Mouse (Mus musculus): ENCODE measurements around the gene Dzip1.

The Dzip1 gene

GRCm38 (mm10) chr14:118924673-118925615 is at the start of gene Dzip1:
TSS of gene Dzip1 (minus strand) at chr14:118925460.
- DNase-seq = peak; percentile 70 to 81

GRCm38 (mm10) chr14:118972268-118972667 is 47.0 kb upstream of the Dzip1 start:
- no peak for DNase-seq

GRCm38 (mm10) chr14:118967646-118968045 is 42.4 kb upstream of the Dzip1 start:
- no peak for DNase-seq

GRCm38 (mm10) chr14:118965356-118966000 is 40.2 kb upstream of the Dzip1 start:
- no peak for DNase-seq

GRCm38 (mm10) chr14:118958010-118958409 is 32.8 kb upstream of the Dzip1 start:
- DNase-seq = no peak

GRCm38 (mm10) chr14:118951912-118952583 is 26.8 kb upstream of the Dzip1 start:
- DNase-seq = no peak

DNA sequence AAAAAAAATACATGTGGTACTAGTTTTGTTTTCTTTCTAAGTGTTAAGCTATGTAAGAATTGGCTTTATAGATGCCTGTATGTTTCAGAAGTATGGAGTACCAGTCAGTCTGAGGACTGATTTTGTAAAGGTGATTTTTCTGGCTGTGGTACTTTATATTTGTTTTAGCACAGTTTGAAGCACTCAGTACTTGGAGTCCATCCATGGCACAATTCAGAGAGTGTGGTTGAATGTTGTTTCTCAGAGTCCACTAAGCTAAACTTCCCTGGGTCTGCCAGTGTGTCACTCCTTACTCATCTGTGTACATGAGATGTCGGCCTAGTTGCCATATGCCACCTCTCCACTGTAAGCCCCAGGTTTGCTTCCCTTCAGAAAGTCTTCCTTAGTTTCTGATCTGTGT is 23.6 kb upstream of the Dzip1 start:
- DNase-seq = no peak

GRCm38 (mm10) chr14:118944702-118945101 is 19.4 kb upstream of the Dzip1 start:
- no peak for DNase-seq

DNA sequence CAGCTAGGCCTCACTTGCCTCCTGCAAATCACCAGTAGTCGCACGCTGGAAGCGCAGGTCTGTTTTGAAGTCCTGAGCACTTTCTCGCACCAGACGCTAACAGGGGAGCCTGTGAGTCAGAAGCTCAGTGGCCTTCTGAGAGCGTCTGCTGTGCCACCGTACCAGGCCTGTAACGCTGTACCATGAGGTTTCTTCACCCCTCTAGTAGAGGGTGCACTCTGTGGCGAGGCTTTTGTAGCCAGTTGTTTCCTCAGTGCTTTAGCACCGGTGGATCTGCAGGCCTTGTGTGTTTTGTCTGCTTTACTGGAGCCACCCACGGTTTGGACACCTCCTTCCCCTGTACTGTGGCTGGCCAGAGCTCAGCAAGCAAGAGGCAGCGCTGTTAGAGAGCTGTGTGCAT is 16.8 kb upstream of the Dzip1 start:
- DNase-seq = no peak

DNA sequence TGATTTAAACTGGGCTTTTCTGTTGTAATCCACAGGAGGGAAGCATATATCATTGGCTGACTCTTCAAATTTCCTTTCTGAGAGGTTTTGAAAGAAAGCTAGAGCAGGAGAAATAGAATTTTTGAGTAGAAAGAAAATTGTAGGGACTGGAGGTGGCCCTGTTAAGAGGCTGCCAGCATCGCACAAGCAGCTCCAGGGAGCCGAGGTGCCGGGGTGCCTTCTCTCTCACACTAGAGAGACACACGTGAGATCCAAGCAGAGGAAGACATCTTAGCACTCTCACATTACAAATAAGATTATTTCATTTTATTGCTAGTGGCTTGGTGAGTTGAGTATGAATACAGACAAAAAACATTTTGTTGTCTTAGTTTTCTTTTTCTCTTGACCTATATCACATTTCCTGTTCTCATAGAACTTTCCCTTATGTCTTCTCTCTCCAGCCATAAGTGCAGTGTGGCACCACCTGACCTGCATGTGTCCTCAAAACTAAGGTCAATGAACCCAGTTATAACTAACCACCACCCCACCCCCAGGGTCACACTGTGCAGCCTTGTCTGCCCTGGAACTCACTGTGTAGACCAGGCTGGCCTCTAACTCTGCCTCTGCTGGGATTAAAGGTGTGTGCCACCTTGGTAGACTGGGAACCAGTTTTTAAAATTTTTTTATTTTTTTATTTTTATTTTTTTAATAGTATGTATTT is 15.7 kb upstream of the Dzip1 start:
- DNase-seq = no peak

DNA sequence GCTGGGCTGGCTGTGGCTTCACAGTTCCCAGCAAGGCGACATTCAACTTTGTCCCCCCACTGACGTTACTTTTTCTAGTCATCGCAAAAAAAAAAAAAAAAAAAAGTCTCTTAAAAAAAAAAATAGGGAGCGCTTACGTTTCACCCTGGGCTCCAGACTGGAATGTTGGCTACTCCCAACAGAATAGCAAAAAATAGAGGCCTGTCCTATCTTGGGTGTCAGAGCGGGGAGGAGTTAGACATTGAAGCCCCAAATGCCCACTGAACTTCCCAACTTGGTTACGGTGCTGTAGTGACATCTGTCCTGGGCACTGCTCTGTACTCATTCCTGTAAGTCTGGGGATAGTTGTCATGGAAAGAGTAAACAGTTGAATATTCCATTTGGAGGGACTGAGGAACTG is 13.3 kb upstream of the Dzip1 start:
- no peak for DNase-seq

DNA sequence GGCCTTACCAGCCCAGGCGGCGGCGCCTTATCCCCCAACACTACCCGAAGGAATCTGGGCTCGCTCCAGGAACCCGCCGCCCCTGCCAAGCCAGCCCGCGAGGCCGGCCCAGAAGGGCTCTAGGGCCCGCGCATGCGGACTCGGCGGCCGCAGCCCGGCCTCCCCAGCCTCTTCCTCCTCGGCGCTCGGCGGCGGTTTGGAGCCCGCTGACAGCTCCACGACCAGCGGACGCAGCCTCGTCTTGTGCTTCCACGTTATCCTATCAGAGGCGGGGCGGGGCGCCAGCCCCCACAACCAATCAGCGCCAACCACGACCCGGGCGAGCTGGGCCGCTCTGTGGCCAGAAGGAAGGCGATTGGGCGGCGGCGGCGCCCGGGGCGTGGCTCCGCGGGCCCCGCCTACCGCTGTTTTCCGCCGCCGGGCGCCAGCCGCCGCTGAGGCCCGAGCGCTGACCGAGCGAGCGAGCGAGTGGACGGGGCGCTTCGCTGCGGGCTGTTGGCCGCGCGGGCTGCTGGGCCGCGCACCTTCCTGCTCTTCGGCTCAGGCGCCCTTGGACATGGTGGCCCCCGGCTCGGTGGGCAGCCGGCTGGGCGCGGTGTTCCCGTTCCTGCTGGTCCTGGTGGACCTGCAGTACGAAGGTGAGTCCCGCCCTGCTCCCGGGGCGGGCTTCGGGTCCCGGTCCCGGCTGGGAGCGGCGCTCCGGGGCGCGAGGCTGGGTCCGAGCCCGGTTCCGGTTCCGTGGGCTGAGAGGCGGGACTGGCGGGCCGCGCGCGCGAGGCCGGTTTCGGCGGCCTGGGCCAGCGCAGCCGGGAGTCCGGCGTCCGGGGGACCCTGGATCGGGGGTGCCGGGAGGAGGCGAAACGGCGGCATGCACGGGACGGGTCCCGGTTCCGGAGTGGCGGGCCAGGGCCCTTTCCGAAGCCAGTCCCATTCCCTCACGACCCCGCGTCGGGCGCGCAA is 12.6 kb upstream of the Dzip1 start, which contains the start of gene Dnajc3:
Gene Dnajc3, plus strand, starts transcription at position 444 of the 960 bp plus-strand sequence.
- peak; percentile 99 to 100 for DNase-seq

DNA sequence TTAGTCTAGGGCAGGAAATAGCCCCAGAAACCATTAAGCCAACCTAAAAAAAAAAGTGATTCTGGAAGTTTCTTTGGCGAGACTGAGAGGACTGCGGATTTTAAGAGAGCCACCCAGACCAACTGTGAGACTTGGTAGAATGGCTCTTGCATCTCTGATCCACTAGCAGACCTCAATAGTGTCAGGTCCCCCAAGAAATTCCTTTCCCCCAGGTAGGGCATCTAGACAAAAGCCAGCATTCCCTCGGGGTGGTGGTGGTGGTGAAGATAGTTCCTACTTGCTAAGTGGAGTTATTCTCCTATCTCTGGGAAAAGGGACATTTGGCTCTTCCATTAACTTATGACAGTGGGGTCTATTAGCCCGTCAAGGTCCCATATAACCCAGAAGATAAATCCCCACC is 11.7 kb upstream of the Dzip1 start:
- DNase-seq = no peak

DNA sequence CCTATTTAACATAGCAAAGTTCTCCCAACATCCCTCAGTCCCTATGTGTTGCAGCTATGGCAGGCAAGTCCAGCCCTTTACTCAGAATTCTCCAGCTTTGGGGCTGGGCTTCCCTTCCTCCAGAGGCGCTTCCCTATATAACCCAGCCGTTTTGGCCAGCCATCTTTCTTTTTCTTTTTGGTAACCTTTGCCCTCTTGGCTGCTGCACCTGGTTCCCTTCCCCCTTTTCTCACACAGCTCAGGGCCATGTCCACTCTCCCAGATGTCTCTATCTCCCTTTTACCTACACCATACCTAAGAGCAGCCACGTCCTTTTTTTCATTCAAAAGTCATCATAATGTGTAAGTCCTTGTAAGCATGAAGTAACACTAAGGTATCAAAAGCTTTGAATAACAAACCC is 11.0 kb upstream of the Dzip1 start:
- no peak for DNase-seq

DNA sequence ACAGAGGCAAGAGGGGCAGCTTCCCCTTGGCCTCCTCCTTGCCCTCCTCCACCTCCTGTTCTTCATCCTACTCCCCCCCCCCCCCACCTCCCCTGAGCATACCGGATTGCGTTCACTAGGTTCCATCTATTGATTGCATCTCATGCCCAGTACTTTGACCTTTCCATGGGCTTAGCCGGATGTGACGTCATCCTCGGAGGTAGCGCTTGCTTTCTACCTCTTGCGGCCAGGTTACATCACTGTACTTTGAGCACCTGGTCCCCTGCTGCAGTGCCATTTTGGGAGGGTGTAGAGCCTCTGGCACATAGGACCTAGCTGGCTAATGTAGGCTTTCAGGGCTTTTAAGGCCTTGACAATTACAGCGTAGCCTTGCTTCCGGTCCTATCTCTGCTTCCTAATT is 9.4 kb upstream of the Dzip1 start:
- DNase-seq = no peak

DNA sequence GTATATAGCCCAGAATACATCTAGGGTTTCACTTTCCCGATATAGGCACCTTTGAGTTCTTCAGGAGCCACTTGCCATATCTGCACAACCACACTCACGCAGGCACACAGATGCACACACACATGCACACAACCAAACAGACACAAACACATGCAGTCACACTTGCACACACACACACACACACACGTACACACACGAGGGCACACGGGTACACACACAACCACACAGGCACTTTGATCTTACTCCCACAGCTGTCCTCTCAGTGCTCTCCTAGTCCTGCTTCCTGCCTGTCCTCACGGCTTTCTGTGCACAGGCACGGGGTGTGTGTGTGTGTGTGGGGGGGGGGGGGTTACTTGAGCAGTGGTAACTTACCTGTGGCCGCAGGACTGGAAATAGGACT is 7.7 kb upstream of the Dzip1 start:
- peak; percentile 56 to 67 for DNase-seq

- no peak for DNase-seq
These were observed 5.9 kb upstream of the Dzip1 start for GRCm38 (mm10) chr14:118931181-118931580.

- no peak for DNase-seq
These were observed 5.5 kb upstream of the Dzip1 start for GRCm38 (mm10) chr14:118930777-118931176.

GRCm38 (mm10) chr14:118929779-118930178 is 4.5 kb upstream of the Dzip1 start:
- peak; percentile 61 to 78 for DNase-seq

GRCm38 (mm10) chr14:118928565-118928964 is 3.3 kb upstream of the Dzip1 start:
- no peak for DNase-seq

DNA sequence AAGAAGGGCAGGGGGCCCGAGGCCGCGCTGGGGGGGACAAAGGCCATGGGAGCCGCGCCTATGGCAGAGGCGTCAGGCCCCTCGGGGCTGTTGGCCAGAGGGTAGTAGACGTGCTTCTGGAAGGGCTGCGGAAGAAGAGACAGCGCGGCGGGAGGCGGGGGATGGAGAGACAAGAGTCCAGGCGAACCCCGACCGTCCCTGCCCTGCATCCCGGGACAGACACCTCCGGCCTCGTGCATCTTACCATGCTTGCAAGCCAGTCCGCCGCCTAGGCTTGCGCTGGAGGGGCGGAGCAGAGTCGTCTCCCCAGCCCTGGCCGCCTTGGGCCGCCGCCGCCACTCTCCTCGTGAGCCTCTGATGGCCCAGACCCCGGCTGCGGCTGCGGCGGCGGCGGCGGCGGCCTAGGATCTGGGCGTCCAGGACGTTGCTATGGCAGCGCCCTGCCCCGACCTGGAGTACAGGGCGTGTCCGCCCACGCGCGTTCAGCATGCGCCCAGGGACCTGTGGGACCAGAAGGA is 2.5 kb downstream of the Dzip1 start:
- peak in 1 of 2 experiments; percentile 54 for DNase-seq

Data from thymus, postnatal 36 days (tissue).